Mouse (Mus musculus) ZHBTc4 (cell line): ENCODE data around the gene Nrg3.
"Not testable (repeated sequence)": the region's sequence is repeated elsewhere in the genome, so short reads cannot be mapped to it uniquely, and the experiment has no call there.

Source experiments
- DNase-seq: peaks from one replicate; pipeline ENCODE4 v3.0.0-alpha.2; 2011; ENCODE audit warnings: low read depth, low spot score

Nrg3 gene

DNA sequence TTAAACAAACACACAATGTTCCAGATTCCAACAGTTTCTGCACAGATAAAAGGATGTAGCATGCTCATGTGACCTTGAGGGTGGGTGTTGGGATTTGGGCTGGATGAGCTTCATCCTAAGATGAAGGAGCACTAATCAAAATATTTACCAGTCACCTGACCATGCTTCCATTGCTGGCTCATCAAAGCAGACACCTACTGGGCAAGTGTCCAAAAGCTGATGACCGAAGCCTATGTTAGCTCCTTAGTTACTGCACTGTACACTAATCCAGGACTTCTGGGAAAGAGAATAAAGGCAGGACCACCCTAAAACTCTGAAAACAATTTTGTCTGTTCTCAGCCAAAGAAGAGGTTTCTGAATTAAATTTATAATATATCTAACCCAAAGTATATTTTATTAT, 261.4 kb downstream of the Nrg3 start:
- DNase-seq = no peak

DNA sequence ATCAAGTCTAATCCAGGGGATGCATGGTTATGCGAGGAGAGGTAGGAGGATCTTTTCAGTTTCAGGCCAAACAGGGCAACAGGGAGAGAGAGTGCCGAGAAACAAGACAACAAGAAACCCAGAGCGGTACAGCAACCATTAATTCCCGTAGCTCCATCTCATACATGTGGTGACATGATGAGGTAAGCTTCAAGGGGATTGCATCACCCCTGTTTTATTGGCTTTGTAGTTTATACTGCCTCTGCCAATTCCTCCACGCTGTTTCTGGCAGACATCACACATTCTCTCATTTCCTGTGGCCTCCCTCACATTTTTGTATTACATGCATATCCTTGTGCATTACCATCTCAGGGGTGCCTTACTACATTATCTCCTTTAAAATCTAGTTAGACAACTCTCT, 280.9 kb downstream of the Nrg3 start:
- no peak for DNase-seq

DNA sequence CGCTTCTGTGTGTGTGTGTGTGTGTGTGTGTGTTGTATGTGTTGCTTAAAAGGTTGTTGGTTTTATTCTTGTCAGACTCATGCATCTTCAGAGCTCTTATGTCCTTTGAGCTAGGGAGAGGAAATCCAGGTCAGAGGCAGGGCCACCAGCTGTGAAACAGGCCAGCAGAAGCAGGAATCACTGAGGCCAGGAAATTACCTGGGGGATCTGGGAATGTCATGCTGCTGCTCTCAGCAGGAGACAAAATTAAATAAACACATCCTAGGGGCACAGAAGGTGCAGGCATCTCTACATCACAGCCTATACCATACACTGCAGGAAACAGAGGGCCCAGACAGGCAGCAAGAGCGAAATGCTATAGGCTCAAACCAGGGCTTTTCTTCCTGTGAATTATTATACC, 299.2 kb downstream of the Nrg3 start:
- DNase-seq = no peak

DNA sequence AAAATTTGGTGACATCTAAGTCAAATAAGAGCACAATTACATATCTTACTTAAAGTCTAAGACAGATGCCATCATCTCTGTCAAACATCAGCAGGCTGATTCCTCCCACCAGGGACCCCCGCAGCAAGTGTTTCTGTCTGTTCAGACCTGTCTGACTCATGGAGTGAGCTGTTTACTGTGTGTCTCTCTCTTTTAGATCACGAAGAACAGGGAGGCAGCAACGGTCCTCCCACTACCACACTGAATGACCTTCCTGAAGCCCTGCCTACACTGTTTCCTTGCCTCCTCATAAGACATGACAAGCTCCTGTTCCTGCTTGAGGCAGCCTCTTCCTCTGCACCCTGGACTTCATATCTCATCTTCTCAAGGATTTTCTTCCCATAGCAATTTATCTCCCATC, 312.7 kb downstream of the Nrg3 start:
- DNase-seq = no peak

DNA sequence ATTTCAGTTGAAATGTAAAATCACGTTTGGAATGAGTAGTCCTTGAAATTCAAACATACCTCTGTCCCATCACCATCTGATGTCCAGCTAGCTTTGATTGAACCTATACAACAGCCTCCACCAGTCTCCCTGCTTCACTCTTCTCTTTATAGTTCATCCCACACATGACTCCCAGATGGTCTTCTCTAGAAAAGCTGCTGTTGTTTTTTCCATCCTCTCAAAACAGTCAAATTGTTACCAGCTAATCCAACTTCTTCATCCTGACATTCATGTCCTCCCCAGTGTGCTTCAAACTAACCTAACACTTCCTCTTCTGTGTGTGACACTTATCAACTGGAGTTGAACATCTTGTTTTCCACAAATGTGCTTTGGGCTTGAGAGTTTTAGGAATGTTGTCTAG, 317.4 kb downstream of the Nrg3 start:
- DNase-seq = no peak

DNA sequence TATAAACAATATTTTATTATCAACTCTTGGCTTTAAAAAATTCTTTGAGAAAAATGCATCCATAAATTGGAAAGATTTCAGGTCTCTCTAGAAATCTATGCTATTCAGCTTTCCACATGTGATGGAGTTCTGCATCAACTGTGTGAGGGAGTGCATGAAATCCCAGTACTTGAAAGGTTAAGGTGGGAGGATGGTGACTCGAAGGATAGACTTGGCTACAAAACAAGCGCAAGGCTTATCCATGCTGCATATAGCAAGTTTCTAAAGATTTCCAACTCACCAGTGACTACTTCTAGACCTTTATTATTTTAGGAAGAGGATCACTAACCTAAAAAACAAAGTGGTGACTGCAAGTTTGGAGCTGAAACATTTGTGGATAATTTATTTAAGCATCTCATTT, 343.1 kb downstream of the Nrg3 start:
- DNase-seq = no peak

DNA sequence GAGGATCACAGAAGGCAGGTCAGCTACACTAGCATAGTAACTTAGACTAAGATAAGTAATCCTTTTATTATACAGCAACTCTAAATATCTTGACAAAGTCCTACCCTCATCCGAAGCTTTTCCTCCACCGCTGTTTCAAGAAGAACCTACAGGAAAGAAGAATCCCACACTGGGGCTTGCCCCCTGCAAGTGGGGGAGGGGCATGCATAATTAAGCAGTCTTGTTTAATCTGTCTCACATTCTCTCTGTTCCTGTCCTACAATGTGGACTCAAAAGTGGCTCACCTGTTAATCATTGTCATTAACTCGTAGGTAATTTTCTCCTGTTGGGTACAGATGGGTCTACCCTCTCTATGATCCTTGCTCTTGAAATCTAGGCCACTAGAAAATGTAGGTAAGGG, 354.9 kb downstream of the Nrg3 start:
- DNase-seq = no peak

DNA sequence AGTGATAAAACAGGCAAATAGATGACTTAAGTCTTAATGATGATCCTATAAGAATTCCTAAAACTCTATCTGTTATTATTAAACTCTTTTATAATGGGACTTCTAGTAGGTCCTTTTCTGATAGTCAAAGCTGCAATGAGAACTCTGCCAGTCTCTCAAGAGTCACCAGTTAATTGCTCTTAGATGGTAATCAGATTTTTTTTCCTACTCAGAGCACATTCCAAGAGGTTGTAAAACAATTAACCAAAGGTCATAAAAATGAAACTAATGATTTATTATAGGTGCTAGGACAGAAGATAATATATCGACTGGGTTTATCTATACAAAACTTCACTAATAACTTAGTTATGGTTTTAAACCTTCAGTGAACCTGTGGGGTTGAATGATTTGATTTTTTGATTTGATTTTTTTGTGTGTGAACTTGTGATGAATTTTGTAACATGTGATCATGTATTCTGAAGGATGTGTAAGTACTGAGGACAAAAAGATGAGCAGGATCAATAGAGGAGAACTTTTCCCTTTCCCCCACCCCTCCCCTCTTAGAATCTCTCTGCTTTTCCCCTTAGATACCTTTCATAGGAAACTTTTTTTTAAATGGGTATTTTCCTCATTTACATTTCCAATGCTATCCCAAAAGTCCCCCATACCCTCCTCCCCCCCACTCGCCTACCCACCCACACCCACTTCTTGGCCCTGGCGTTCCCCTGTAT, 356.2 kb downstream of the Nrg3 start:
- not testable (repeated sequence) for DNase-seq

DNA sequence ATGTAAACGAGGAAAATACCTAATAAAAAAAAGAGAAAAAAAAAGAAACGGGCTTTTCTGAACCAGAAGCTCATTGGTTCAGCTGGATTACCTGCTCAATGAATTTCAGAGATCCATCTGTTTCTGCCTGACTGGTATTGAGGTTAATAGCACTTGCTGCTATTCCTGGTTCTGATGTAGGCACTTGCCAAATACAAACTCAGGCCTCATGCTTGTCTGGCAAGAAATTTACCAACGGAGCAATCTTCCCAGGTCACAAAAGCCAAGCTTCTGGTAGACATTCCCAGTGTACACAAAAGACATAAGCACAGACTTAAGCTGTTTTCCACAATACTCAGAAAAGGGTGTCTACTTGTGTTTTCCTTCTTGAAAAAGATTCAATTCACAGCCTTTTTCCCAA, 363.3 kb downstream of the Nrg3 start:
- no peak for DNase-seq

DNA sequence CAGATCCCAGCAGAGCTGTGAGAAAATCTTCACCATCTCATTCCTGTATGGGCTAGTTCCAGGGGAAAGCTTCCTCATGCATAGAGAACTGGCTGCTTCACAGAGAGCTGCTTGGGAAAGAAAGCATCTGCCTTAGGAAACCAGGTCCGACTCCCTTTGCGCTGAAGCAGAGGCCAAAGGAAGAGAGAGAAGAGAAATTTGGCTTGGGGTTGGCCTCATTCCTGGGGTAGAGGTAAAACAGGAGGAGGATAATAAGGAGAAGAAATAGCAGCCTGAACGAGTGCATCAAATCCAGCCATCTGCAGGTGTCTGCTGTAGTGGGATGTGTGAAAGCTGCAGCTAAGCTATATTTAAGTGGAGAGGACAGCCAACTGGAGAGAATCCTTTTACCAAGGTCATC, 366.1 kb downstream of the Nrg3 start:
- DNase-seq = no peak

DNA sequence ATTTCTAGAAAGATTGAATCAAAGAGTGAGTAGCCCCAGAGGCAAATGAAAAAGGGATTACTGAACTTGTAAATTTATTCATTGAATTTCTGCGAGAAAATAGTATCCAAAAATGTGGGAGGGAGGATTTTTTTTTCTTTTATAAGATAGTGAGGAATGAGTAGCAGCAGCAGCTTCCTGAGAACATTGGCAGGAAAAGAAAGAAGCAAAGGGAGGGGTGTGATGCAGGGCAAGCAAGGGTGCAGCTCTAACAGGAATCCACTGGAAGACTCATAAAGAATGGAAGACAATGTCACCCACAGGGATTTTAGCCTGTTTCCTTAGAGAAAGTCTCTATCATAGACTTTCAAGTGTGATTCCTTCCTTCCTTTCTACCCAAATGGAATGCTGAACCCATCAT, 377.7 kb downstream of the Nrg3 start:
- no peak for DNase-seq

DNA sequence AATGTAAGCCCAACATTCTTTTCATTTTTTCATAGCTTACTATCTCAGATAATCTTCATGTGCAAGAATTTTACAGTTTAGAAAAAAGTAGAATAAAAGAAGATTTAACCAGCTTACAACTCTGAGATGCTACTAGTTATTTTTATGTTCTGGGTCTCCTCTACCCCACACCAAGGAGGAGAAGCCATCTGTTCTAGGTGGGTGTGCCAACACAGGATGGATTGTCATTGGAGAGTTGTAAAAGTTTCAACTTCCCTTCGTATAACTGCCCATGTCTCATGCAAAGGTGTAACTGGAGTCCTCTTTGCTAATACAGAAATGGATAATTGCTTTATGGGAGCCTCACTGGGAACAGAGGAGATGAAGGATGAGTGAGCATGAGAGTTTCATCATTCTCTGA, 393.4 kb downstream of the Nrg3 start:
- no peak for DNase-seq

DNA sequence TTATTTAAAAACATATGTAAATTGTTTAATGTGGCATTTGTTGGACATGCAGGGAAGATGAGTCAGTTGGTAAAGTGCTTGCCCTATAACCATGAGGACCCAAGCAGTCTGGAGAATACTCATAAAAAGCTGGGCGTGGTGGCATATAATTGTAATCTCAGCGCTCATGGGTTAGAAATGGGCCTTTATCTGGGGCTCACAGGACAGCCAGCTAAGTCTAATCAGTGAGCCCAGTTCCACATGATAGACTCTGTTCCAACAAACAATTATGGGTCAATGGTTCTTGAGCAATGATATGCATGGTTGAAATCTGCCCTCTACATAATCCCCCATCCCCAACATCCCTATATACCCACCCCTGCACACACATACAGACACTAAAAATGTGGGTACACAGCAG, 421.3 kb downstream of the Nrg3 start:
- DNase-seq = no peak

DNA sequence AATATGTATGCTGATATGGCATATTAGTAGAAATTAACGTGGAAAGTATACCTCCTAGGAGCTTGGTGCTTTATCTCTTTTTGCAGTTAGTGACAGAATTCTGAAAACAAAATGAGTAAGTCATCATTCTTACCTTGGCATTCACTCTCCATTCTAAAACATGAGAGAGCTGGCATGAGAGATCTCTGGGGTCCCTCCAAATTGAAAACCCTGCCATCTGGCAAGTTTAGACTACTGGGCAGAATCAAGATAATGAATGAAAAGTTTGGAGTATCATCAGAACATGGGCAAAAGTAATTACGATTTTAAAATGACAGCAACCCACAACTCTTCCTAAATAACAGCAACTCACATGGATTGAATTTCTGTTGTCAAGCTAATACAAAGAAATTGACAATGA, 423.9 kb downstream of the Nrg3 start:
- no peak for DNase-seq

DNA sequence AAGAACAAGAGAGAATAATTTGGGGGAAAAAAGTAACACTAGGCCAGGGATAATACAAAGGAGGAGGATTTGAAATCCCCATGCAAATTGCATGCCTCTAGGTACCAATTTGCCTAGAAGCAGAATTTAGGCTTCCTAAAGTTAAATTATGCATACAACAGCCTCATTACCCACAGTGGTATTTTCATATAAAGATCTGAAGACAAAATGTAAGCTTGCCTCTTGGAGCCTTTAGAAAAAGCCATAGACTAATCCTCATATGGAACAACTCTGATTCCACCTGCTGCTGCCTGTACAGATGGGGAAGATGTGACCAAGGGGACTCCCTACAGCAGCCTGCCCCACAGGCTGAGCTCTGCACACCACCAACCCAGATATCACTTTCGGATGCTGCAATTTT, 428.6 kb downstream of the Nrg3 start:
- no peak for DNase-seq

DNA sequence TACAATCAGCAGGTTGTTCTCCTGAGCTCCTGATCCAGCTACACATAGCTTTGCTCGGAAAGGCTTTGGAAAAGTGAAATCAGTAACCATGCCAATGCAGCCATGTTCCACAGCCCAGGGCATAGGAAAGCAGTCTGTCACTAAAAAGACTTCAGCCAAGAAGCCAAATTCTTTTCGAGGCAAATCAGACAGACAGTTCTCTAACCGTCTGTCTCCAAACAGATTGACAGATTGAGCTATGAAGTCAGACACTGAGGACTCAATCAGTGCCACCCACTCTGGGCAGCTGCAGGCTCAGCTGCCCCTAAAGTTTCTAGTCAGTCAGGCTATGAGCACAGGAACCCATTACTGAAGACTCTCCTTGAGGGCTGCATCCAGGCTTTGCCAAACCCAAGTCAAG, 429.1 kb downstream of the Nrg3 start:
- no peak for DNase-seq

DNA sequence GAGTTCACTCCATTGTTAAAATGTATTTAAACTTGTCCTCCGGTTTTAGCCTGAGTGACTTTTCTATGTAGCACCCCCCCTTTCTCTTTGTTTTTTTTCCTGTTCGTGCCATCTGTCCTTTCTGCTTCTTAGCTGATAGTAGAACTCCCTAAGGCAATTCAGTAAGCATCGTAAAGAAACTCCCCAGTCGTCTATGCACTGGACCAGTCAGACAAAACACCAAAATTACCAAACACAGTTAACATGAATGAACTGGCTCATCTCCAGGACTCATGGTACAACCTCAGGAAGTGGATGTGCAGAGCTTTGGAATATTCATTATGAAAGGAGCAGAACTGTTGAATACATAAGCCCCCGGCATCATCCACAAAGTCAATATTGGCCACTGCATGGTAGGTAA, 429.5 kb downstream of the Nrg3 start:
- no peak for DNase-seq

DNA sequence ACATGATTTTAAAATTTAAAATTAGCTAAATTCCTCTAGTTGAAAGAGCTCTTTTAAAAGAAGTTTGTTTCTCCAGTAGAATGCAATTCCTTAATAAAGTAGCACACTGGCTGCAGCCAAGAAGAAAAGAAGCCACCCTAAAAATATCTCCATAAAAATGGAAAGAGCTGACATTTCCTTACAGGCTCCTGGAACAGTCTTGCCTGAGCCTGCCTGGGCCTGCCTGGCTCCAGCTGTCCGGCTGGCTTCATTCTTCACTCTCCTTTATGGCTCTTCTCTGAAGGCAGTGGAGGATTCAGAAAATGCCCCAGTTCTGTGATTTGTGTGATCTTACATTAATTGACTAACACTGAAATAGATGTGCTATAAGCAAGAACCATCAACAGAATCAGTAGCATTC, 433.8 kb downstream of the Nrg3 start:
- no peak for DNase-seq

DNA sequence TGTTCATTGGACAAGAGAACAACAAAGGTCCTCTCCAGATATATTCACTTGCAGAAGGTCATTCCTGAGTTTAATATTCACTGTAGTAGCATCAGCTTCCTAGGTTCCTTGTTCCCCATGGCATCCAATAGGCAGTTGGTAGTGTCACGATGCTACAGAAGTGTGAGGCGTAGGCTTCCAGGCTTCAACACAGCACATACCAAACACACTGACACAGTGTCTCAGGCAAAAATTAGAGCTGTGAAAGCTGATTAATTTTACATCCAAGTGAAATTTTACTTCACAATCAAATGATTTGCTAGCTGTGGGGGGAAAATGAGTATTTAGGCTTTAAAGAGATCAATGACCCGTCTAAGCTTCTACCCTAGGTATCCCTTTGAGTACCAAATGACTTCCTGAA, 438.4 kb downstream of the Nrg3 start:
- no peak for DNase-seq

DNA sequence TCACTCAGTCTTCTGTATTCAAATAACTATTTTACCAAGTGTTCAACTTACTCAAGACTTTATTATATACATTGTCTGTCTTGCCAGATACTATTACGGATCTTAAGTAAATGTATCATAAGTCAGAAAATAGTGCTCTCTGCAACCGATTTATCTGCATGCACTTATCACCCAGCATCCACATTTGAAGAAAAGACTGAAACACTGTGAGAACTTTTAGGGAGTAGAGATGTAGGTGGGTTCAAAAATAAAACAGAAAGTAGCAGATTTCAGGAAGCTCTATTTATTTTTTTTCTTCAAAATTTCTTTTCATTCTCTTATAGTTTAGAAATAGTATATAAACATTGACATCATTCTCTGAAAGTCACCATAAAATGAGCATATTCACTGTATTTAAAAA, 449.8 kb downstream of the Nrg3 start:
- DNase-seq = no peak

DNA sequence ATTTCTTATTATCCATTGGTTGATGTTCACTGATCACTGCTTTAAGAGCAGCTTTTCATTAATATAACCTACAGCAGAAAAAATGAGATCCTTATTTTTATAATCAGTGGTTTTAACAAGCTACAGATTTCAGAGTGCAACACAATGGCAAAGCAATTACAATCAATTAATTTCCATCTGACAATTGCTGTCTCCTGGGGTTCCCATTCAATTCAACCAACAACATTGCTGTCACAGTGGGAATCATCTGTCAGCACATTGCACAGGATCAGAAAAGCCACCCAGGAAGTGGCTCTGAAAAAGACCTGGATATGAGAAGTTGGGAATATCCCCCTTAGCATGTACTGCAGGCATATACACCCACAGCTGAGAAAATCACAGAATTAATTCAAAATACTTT, 458.8 kb downstream of the Nrg3 start:
- DNase-seq = no peak

DNA sequence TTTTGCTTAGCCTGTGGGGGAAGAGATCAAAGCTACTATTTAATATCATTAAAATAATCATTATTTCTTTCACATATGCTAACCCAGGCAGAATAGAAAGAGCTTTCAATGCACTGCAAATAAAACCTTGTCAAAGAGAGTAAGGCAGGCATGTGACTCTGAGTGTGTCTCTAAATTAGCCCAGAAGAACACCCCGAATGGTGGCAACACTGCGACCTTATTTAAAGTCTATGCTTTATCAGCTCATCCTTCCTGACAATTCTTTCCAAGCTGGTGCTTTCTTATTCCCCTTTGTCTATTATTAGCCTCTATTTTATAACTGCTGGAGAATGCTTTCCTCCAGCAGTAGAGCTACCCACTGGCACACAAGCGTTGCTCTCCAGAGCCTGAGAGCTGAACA, 475.0 kb downstream of the Nrg3 start:
- no peak for DNase-seq

DNA sequence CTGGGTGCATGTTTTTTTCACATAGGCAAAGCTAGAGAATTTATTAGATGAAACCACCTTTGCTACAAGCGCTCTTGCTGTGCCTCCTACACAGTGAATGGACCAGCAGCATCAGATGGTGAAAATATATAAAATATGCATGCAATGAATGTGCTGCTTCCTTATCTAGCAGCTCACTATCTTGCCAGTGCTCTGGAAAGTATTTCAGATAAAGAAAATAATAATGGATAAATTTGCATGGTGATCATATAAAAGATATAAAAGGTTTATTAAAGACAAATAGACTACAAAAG, 480.4 kb downstream of the Nrg3 start:
- DNase-seq = no peak

DNA sequence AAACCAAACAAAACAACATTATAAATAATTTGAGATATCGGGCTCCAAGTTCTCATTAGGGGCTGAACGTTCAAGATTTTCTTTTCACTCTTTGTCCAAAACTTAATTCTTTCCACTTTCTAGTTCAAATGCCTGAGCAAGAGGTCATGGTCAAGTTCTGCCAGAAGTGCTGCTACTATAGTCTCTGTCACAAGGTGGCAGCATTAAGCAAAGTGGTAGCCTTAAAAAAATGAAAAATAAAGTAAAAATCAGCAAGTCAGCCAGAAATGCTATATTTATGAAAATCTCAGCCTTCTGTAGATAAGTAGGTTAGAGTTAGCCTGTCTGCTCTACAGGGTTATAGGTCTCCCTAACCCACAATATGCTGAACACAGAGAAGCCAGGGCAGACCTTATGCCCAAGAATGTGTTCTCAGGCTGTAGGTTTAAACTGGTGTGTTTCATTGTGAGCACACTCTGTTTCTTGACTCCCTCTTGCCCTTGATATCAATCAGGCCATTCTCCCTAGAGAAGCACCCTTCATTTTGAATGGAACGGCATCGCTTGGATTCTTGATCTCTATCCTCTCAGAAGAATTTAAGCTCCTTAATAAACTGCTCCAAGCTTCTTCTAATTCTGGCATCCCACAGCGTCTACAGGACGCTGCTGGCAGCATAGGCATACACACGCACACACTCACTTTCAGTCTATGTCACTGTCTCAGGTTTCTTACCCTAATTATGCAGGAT, 480.9 kb downstream of the Nrg3 start:
- no peak for DNase-seq
